Mouse (Mus musculus) CH12.LX (cell line): ENCODE data around the gene S100pbp. TPM values are rescaled to one million over a fixed set of nuclear protein-coding genes. Genes with fewer than 3 reads are reported as not detected.

Experiments
- DNase-seq: peaks from one replicate; pipeline ENCODE4 v3.0.0-alpha.2; 2013; ENCODE audit errors: extremely low read depth
- H3K27ac ChIP-seq: 2 replicates; pipeline ENCODE4 v1.5.1; 2012; ENCODE audit warnings: low read depth, mild to moderate bottlenecking, control low read depth, moderate library complexity; ENCODE audit not compliant: insufficient read depth
- H3K27me3 ChIP-seq: replicated peaks from 2 replicates; pipeline ENCODE3; 2012; ENCODE audit warnings: inconsistent platforms
- H3K36me3 ChIP-seq, 2 experiments: replicated peaks in 1 of 2; 2 replicates each; pipeline versions ENCODE3 to v1.6.1; 2012; ENCODE audit warnings: inconsistent platforms in 1 of 2, low read length in 1 of 2, mild to moderate bottlenecking in 1 of 2, mixed read lengths in 1 of 2, moderate library complexity in 1 of 2; ENCODE audit not compliant: control insufficient read depth in 1 of 2, insufficient read depth in 1 of 2
- H3K4me1 ChIP-seq, 2 experiments: 2 replicates each; pipeline ENCODE4 v1.6.1; 2012; ENCODE audit warnings: inconsistent platforms in 1 of 2, moderate library complexity in 1 of 2; ENCODE audit not compliant: insufficient read depth in 2 of 2, control insufficient read depth in 1 of 2
- H3K4me2 ChIP-seq: 2 replicates; pipeline ENCODE4 v1.6.1; 2012; ENCODE audit warnings: low read depth, mild to moderate bottlenecking, control low read depth; ENCODE audit not compliant: poor library complexity, insufficient read depth, severe bottlenecking
- H3K4me3 ChIP-seq, 3 experiments: fragments of 150-350 bp in 1 of 3; sonication (generic) in 1 of 3; replicated peaks in 1 of 3; 2 replicates each; pipeline versions ENCODE3 to v1.5.1; 2011 to 2012; ENCODE audit warnings: low read depth in 2 of 3, low read length in 2 of 3, mild to moderate bottlenecking in 2 of 3, moderate library complexity in 2 of 3, control low read depth in 1 of 3, improper control_type of control experiment in 1 of 3, inconsistent platforms in 1 of 3, mixed read lengths in 1 of 3; ENCODE audit not compliant: poor library complexity in 1 of 3
- H3K79me2 ChIP-seq: replicated peaks from 2 replicates; pipeline ENCODE4 v1.6.1; 2012; ENCODE audit warnings: mild to moderate bottlenecking, moderate library complexity; ENCODE audit not compliant: control insufficient read depth, poor library complexity, insufficient read depth, severe bottlenecking; ENCODE audit errors: extremely low read depth
- H3K9ac ChIP-seq: 2 replicates; pipeline ENCODE4 v1.6.1; 2012; ENCODE audit warnings: low read depth, mild to moderate bottlenecking, control low read depth, moderate library complexity; ENCODE audit not compliant: insufficient read depth
- H3K9me3 ChIP-seq: replicated peaks from 2 replicates; pipeline ENCODE3; 2012; ENCODE audit warnings: low read length, inconsistent platforms, mixed read lengths
- CHD1 ChIP-seq: IDR thresholded peaks from 2 replicates; pipeline ENCODE4 v1.6.1; 2012; ENCODE audit warnings: low read depth, low read length, improper control_type of control experiment, inconsistent platforms
- CTCF ChIP-seq, 2 experiments: IDR thresholded peaks in 1 of 2; conservative IDR thresholded peaks in 1 of 2; 2 replicates each; pipeline ENCODE4 v1.5.1; 2011 to 2012; ENCODE audit warnings: low read depth in 2 of 2, low read length in 2 of 2, improper control_type of control experiment in 1 of 2, inconsistent platforms in 1 of 2, mild to moderate bottlenecking in 1 of 2, moderate library complexity in 1 of 2
- E2F4 ChIP-seq: IDR thresholded peaks from 2 replicates; pipeline ENCODE4 v1.6.1; 2011; ENCODE audit warnings: low read depth, low read length, improper control_type of control experiment; ENCODE audit not compliant: insufficient replicate concordance
- GABPA ChIP-seq: IDR thresholded peaks from 2 replicates; pipeline ENCODE4 v1.6.1; 2012; ENCODE audit warnings: low read depth, low read length, improper control_type of control experiment, inconsistent platforms; ENCODE audit not compliant: insufficient replicate concordance
- IRF4 ChIP-seq: IDR thresholded peaks from 2 replicates; pipeline ENCODE4 v1.6.1; 2014; ENCODE audit warnings: low read depth, mild to moderate bottlenecking, inconsistent platforms, low read length, improper control_type of control experiment
- JUN ChIP-seq: IDR thresholded peaks from 2 replicates; pipeline ENCODE4 v1.6.1; 2011; ENCODE audit warnings: low read depth, mild to moderate bottlenecking, low read length, improper control_type of control experiment, moderate library complexity; ENCODE audit not compliant: insufficient read depth
- KAT2A ChIP-seq: IDR thresholded peaks from 2 replicates; pipeline ENCODE4 v1.6.1; 2012; ENCODE audit warnings: low read length, improper control_type of control experiment, inconsistent platforms; ENCODE audit not compliant: insufficient replicate concordance
- MAFK ChIP-seq: IDR thresholded peaks from 2 replicates; pipeline ENCODE4 v1.6.1; 2011; ENCODE audit warnings: low read length, improper control_type of control experiment; ENCODE audit not compliant: insufficient replicate concordance
- MAX ChIP-seq: IDR thresholded peaks from 2 replicates; pipeline ENCODE4 v1.6.1; 2011; ENCODE audit warnings: low read length, improper control_type of control experiment
- MXI1 ChIP-seq: IDR thresholded peaks from 2 replicates; pipeline ENCODE4 v1.6.1; 2011; ENCODE audit warnings: mild to moderate bottlenecking, low read depth, low read length, improper control_type of control experiment
- MYC ChIP-seq: IDR thresholded peaks from 2 replicates; pipeline ENCODE4 v1.6.1; 2011; ENCODE audit warnings: low read depth, mild to moderate bottlenecking, improper control_type of control experiment, low read length
- NELFE ChIP-seq: IDR thresholded peaks from 2 replicates; pipeline ENCODE4 v1.6.1; 2011; ENCODE audit warnings: low read depth, low read length, improper control_type of control experiment
- NRF1 ChIP-seq: IDR thresholded peaks from 2 replicates; pipeline ENCODE4 v1.6.1; 2014; ENCODE audit warnings: low read depth, mild to moderate bottlenecking, inconsistent platforms, low read length, improper control_type of control experiment, moderate library complexity
- POLR2A ChIP-seq: IDR thresholded peaks from 2 replicates; pipeline ENCODE4 v1.6.1; 2011; ENCODE audit warnings: low read depth, mild to moderate bottlenecking, improper control_type of control experiment, low read length
- RAD21 ChIP-seq: IDR thresholded peaks from 2 replicates; pipeline ENCODE4 v1.6.1; 2011; ENCODE audit warnings: low read depth, mild to moderate bottlenecking, low read length, improper control_type of control experiment, moderate library complexity
- SIN3A ChIP-seq: IDR thresholded peaks from 2 replicates; pipeline ENCODE4 v1.6.1; 2012; ENCODE audit warnings: low read length, improper control_type of control experiment, inconsistent platforms
- SMC3 ChIP-seq: IDR thresholded peaks from 2 replicates; pipeline ENCODE4 v1.6.1; 2011; ENCODE audit warnings: low read depth, low read length, improper control_type of control experiment
- TBP ChIP-seq: conservative IDR thresholded peaks from 2 replicates; pipeline ENCODE4 v1.6.1; 2011; ENCODE audit warnings: low read depth, low read length, improper control_type of control experiment
- USF1 ChIP-seq: IDR thresholded peaks from 2 replicates; pipeline ENCODE4 v1.6.1; 2014; ENCODE audit warnings: low read depth, mild to moderate bottlenecking, inconsistent platforms, low read length, improper control_type of control experiment
- USF2 ChIP-seq: conservative IDR thresholded peaks from 2 replicates; pipeline ENCODE4 v1.6.1; 2011; ENCODE audit warnings: low read depth, low read length, improper control_type of control experiment
- ZMIZ1 ChIP-seq: IDR thresholded peaks from 2 replicates; pipeline ENCODE4 v1.6.1; 2012; ENCODE audit warnings: low read depth, mild to moderate bottlenecking, inconsistent platforms, low read length, improper control_type of control experiment
- dilution Hi-C: fragments of 300-500 bp; cut with MboI; formaldehyde crosslinking; loops from 2 replicates; pipeline ENCODE4 v1.14.3; 2020; ENCODE audit warnings: low sequenced_read_pairs; ENCODE audit not compliant: extremely low pct_unique_long_range_greater_than_20kb, extremely low pct_ligation_motif_present
- in situ Hi-C: fragments of 300-500 bp; cut with MboI; formaldehyde crosslinking; loops from 3 replicates; pipeline ENCODE4 v1.14.3; 2019; ENCODE audit warnings: low sequenced_read_pairs, low pct_ligation_motif_present, low pct_unique_long_range_greater_than_20kb, mixed read lengths
- polyA plus RNA-seq: library from polyadenylated mRNA; unstranded; fragments of >175 nt; gene quantifications from 2 replicates; pipeline ENCODE4 v1.2.1, GENCODE M21; 2012; ENCODE audit warnings: low read depth; ENCODE audit not compliant: insufficient read length
- total RNA-seq, 2 experiments: library from RNA; depleted of rRNA; stranded (reverse); fragments of 300-350 nt in 1 of 2; fragments of >200 nt in 1 of 2; gene quantifications; 2 replicates each; pipeline ENCODE4 v1.2.3; 2012 to 2014

Gene S100pbp
- total and polyA plus RNA-seq, 3 experiments: 22.5 to 43.6 (median 43.6) TPM

- Histone ChIP-seq H3K4me3 (no peak overlapping the region), H3K9ac (no peak overlapping the region), H3K9me3 (no peaks in the 10 kb centered on the region), H3K36me3 (peaks cover 17 to 65% of the 10 kb centered on the region in 2 experiments), H3K4me1 (peaks cover 0 to 22% of the 10 kb centered on the region in 2 experiments; a peak in 2 of 4 replicates), H3K4me2 (no peak overlapping the region), H3K27ac (no peak overlapping the region), H3K79me2 (no peaks in the 10 kb centered on the region), H3K27me3 (no peaks in the 10 kb centered on the region)
- dilution Hi-C loops: no loop called here
- in situ Hi-C loops: no loop called here
- no peak for DNase-seq
- TF ChIP-seq IRF4 (no peak), ZMIZ1 (no peak), KAT2A (no peak), MAFK (no peak), CTCF (conservative IDR thresholded peaks at IDR 0.05 in 1 of 2, IDR thresholded peaks at IDR 0.05 in 1 of 2; ENCODE audit: low read depth in 2 of 2, low read length in 2 of 2) (peak in 1 of 2 experiments; percentile 44; a peak in 2 of 4 replicates), USF2 (no peak), CHD1 (no peak), TBP (no peak), RAD21 (peak; percentile 32), MYC (no peak), POLR2A (no peak), E2F4 (no peak), SMC3 (no peak), SIN3A (no peak)
Measured at GRCm38 (mm10) chr4:129179560-129179959, 10.0 kb downstream of the S100pbp start.

- no peak for TF ChIP-seq USF2
- no peak for TF ChIP-seq MAX
- TF ChIP-seq GABPA: no peak
- TF ChIP-seq NRF1: no peak
- TF ChIP-seq MYC: no peak
- TF ChIP-seq CHD1: no peak
- no peak for TF ChIP-seq NELFE
- TF ChIP-seq ZMIZ1: no peak
- TF ChIP-seq JUN: no peak
- no peak for TF ChIP-seq MXI1
- no peak for TF ChIP-seq USF1
- no peak overlapping the region for H3K4me2 ChIP-seq
- H3K9me3 ChIP-seq: peaks cover 11% of the 10 kb centered on the region
- in situ Hi-C loops (no loop called here), dilution Hi-C loops (no loop called here)
- H3K27me3 ChIP-seq: no peaks in the 10 kb centered on the region
- no peak overlapping the region for H3K27ac ChIP-seq
- no peak overlapping the region for H3K4me3 ChIP-seq
- no peaks in the 10 kb centered on the region for H3K4me1 ChIP-seq
- no peak overlapping the region for H3K9ac ChIP-seq
- peaks cover 29 to 68% of the 10 kb centered on the region in 2 experiments for H3K36me3 ChIP-seq
- no peak for DNase-seq
- H3K79me2 ChIP-seq: no peaks in the 10 kb centered on the region
Measured at GRCm38 (mm10) chr4:129172529-129172928, 17.0 kb downstream of the S100pbp start.
